Mouse (Mus musculus): ENCODE data around the gene Eprs. TPM values are rescaled to one million over a fixed set of nuclear protein-coding genes. Genes with fewer than 3 reads are reported as not detected.
"Not testable (repeated sequence)": the region's sequence is repeated elsewhere in the genome, so short reads cannot be mapped to it uniquely, and the experiment has no call there.

Gene Eprs
- polyA plus RNA-seq (2016; fragmentation: Nextera tagmentation; extraction: Ambion mirVana), result 110 and 115 TPM in 2 replicates

DNA sequence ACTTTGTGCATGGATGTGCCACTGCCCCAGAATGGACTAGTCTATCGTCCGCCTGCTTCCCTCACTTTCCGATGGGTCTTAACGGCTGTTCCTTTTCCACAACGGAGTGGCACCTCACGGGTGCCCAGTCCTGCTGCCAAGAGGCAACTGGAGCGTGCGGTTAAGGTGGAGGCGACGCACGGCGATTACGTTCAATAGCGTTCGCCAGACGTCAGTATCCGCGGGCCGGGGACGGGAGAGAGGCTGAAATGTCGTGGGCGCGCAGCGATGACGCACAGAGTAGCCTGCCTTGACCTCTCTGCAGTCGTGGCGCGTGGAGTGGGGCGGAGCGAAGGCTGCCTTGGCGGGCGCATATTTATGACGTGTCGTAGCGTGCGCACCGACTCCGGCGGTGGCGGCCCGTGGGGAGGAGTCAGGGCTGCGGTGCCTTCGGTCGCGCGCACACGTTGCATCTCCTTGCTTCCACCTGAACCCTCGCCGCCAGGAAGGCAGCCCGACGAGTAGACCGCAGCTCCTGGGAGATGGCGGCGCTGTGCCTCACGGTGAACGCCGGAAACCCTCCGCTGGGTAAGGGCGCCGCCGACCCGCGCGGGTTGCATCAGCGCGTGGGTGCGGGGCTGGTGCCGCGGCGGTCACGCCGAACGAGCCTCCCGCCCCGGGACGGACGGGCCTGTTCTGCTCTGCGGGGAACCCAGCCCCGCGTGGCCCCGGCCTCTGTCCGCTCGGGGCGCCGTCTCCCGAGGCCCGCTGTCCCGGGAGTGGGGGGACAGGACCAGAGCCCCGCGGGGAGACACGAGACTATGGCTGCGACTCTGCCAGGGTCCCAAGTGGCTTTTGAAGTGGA, at the start of gene Eprs:
TSS of gene Eprs (plus strand) at position 368 of the 844 bp plus-strand sequence.
- Histone ChIP-seq H3K36me3 (peaks cover 11% of the 10 kb centered on the region), H3K27me3 (replicated peaks) (no peaks in the 10 kb centered on the region), H3K27ac (ENCODE audit: poor library complexity, severe bottlenecking) (peak within 1 kb of the TSS; percentile 89), H3K9me3 (replicated peaks) (no peaks in the 10 kb centered on the region), H3K4me1 (replicated peaks) (peaks cover 24% of the 10 kb centered on the region), H3K9ac (peak within 1 kb of the TSS; percentile 90), H3K4me2 (peak within 1 kb of the TSS; percentile 81), H3K4me3 (peak within 1 kb of the TSS; percentile 78)
- peak; percentile 97 for ATAC-seq (ENCODE audit: insufficient number of reproducible peaks, low FRiP score)
- WGBS, result 0% methylated on average over 92 of the region's 92 CpGs

DNA sequence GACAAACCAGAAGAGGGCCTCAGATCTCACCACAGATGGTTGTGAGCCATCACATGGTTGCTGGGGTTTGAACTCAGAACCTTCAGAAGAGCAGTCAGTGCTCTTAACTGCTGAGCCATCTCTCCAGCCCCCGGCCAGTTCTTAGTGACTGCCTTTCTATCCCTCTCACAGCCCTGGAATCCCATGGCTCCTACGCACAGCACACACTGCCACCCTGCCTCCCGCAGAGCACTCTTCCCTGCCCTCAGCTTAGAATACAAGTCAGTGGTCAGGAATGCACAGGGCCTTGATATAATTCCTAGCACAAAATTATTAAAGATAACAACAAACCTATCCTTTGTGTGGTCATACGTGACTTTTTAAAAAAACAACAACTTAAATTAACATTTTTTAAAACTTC, 48.3 kb upstream of the Eprs start:
- no peaks in the 10 kb centered on the region for H3K27me3 ChIP-seq (replicated peaks)
- peaks cover 55% of the 10 kb centered on the region for H3K36me3 ChIP-seq

DNA sequence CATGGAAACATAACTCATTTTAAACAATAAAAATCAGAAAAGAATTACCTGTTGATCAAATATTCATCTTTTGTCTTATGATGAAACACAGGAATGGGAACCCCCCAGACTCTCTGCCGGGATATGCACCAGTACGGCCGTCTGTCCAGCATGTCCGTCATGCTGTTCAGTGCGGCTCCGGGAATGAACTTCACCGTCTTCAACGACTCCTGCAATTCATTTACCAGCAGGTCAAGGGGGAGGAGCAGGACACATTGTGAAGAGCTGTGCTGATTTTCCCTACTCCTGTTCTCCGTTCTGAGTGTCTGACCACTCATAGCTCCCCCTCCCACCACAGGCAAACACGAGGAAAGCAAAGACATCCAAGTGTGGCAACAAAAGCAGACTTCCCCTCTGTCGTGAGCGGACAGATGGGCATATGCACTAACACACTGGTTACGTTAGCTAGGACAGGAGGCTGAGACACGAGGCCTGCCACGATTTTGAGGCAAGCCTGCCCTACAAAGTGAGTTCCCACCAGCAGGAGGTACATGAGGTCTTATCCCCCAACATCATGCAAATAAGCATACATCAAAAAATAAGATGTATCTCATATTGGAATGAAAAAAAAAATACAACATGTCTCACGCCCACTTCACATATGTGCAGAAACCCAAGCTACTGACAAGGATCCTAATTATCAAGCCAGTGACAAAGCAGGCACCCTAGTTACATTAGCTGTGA, 46.8 kb upstream of the Eprs start:
- Histone ChIP-seq H3K9me3 (replicated peaks) (no peaks in the 10 kb centered on the region), H3K4me1 (replicated peaks) (peaks cover 11% of the 10 kb centered on the region), H3K36me3 (peaks cover 67% of the 10 kb centered on the region)

More for the DNA sequence above, 48.3 kb upstream of the Eprs start:
- no peak for ATAC-seq (ENCODE audit: insufficient number of reproducible peaks, low FRiP score)
- Histone ChIP-seq H3K9me3 (replicated peaks) (no peaks in the 10 kb centered on the region), H3K4me3 (no peak overlapping the region), H3K4me1 (replicated peaks) (peaks cover 11% of the 10 kb centered on the region), H3K9ac (no peak overlapping the region), H3K27ac (ENCODE audit: poor library complexity, severe bottlenecking) (no peak overlapping the region), H3K4me2 (no peak overlapping the region)
- 89% methylated on average over 4 of the region's 4 CpGs for WGBS

DNA sequence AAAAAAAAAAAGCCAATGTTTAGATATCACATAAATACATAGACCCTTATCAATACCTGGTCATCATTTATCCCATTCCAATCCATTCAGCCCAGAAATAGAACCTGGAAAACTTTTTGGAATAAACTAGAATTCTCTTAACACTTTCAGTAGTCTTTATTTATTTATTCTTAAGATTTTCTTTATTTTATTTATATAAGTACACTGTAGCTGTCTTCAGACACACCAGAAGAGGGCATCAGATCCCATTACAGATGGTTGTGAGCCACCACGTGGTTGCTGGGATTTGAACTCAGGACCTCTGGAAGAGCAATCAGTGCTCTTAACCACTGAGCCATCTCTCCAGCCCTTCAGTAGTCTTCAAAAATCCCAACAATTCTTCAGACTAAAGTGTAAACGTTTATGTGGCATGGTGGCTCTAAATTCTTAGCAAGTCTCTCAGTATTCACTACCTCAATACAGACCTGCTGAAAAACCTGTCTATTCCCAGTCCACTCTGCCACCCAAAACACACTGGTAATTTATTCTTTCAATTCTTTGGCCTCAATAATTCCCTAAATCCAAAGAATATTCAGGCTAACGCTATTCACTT, 35.0 kb upstream of the Eprs start:
- WGBS, result 66% methylated on average over 3 of the region's 3 CpGs
- peak overlapping the region; percentile 92; the same call in 1 of the 2 replicates for H3K9ac ChIP-seq

More for the DNA sequence above, 46.8 kb upstream of the Eprs start:
- Histone ChIP-seq H3K4me2 (no peak overlapping the region), H3K9ac (no peak overlapping the region), H3K4me3 (no peak overlapping the region), H3K27ac (ENCODE audit: poor library complexity, severe bottlenecking) (no peak overlapping the region), H3K27me3 (replicated peaks) (no peaks in the 10 kb centered on the region)
- ATAC-seq (ENCODE audit: insufficient number of reproducible peaks, low FRiP score), result no peak
- WGBS, result 90% methylated on average over 16 of the region's 16 CpGs

DNA sequence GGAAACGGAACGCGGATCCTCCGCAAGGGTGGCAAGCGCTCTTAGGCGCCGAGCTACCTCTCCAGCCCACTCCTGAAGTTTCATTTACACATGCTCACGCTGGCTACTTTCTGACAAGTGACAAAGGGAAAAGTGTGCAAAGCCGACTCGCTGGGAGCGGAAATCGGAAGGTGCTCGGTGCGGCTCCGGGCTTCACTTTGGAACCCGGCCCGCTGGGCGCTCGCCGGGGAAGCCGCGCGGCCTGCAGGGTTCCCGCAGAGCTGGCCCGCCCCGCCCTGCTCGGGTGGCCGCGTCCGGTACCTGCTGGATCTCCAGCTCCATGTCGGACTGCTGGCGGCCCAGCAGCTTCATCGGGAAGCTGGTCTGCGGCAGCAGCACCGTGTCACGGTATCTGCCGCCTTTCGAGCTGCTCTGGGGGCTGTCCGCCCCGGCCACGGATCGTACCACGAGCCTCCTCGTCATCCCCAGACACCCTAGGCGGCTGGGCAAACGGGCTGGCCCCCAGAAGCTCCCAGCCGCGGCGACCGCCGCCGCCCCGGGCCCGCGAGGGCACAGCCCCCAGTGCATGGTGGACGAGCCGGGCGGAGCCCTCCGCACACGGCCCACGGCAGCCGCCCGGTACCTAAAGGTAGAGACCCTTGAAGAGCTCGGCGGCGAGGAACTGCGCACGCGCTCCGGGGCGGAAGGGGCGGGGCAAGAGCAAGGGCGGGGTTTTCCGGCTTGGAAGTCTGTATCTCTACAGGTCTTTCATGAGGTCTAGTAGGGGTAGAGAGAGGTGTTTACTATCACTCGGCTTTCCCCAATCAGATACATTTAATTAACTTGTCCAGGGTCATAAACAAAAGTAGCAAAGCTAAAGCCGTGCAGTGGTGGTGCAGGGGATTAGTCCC, 33.9 kb upstream of the Eprs start, which contains the start of gene Iars2:
TSS of gene Iars2 (minus strand) at position 676 of the 890 bp plus-strand sequence.
- H3K9me3 ChIP-seq (replicated peaks), result no peaks in the 10 kb centered on the region
- peak within 1 kb of the TSS; percentile 95 for H3K27ac ChIP-seq (ENCODE audit: poor library complexity, severe bottlenecking)
- peaks cover 27% of the 10 kb centered on the region for H3K36me3 ChIP-seq
- peak within 1 kb of the TSS; percentile 68 for H3K4me2 ChIP-seq
- peaks cover 12% of the 10 kb centered on the region for H3K4me1 ChIP-seq (replicated peaks)
- H3K9ac ChIP-seq, result peak within 1 kb of the TSS; percentile 92
- ATAC-seq (ENCODE audit: insufficient number of reproducible peaks, low FRiP score), result peak; percentile 91
- H3K27me3 ChIP-seq (replicated peaks), result no peaks in the 10 kb centered on the region
- WGBS, result under 1% methylated on average over 76 of the region's 76 CpGs
- peak within 1 kb of the TSS; percentile 93 for H3K4me3 ChIP-seq

More for the DNA sequence above, 35.0 kb upstream of the Eprs start:
- not testable (repeated sequence) for H3K9me3 ChIP-seq (replicated peaks); H3K27ac ChIP-seq (ENCODE audit: poor library complexity, severe bottlenecking); H3K4me1 ChIP-seq (replicated peaks); H3K27me3 ChIP-seq (replicated peaks); ATAC-seq (ENCODE audit: insufficient number of reproducible peaks, low FRiP score)
- H3K36me3 ChIP-seq, result peaks cover 38% of the 10 kb centered on the region
- H3K4me3 ChIP-seq, result peak overlapping the region; percentile 93
- H3K4me2 ChIP-seq, result peak overlapping the region; percentile 68

DNA sequence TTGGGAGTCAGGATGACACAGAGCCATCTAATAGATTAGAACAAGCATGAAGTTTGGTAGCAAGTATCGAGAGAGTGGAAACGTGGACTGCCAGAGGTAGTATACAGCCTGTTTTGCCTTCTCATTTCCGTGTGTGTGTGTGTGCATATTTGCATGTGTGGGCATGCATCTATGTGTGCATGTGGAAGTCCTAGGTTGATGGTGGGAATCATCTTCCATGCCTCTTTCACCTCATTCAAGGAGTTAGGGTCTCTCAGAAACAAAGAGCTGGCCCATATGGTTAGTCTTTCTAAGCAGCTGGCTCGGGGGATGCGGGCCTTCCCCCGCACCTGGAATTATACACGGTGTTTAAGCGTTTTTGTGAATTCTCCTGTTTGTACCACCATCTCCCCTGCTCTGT, 33.0 kb upstream of the Eprs start:
- 87% methylated on average over 8 of the region's 8 CpGs for WGBS
- H3K4me3 ChIP-seq, result no peak overlapping the region
- peak overlapping the region; percentile 68 for H3K4me2 ChIP-seq
- H3K9me3 ChIP-seq (replicated peaks), result no peaks in the 10 kb centered on the region
- no peak overlapping the region for H3K27ac ChIP-seq (ENCODE audit: poor library complexity, severe bottlenecking)
- peaks cover 19% of the 10 kb centered on the region for H3K36me3 ChIP-seq
- no peaks in the 10 kb centered on the region for H3K27me3 ChIP-seq (replicated peaks)
- no peak overlapping the region for H3K9ac ChIP-seq
- peaks cover 14% of the 10 kb centered on the region for H3K4me1 ChIP-seq (replicated peaks)
- no peak for ATAC-seq (ENCODE audit: insufficient number of reproducible peaks, low FRiP score)

DNA sequence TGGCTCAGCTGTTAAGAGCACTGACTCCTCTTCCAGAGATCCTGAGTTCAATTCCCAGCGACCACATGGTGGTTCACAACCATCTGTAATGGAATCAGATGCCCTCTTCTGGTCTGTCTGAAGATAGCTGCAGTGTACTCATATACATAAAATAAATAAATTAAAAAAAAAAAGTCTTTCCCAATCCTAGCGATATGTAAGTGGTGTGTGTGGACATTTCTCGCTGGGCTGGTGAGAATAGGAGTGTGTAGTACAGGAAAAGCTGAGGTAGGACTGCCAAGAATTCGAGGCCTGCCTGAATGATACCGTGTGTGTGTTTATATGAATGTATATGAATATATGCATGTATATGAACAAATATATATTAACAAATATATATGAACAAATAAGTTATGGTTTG, 31.5 kb upstream of the Eprs start:
- no peak overlapping the region for H3K4me3 ChIP-seq
- no peaks in the 10 kb centered on the region for H3K27me3 ChIP-seq (replicated peaks)
- no peak for ATAC-seq (ENCODE audit: insufficient number of reproducible peaks, low FRiP score)
- no peak overlapping the region for H3K27ac ChIP-seq (ENCODE audit: poor library complexity, severe bottlenecking)
- H3K9me3 ChIP-seq (replicated peaks), result no peaks in the 10 kb centered on the region
- H3K4me2 ChIP-seq, result no peak overlapping the region; the same call in 1 of the 2 replicates
- 56% methylated on average over 5 of the region's 5 CpGs for WGBS
- H3K9ac ChIP-seq, result no peak overlapping the region
- H3K36me3 ChIP-seq, result peaks cover 9% of the 10 kb centered on the region
- H3K4me1 ChIP-seq (replicated peaks), result peaks cover 27% of the 10 kb centered on the region

DNA sequence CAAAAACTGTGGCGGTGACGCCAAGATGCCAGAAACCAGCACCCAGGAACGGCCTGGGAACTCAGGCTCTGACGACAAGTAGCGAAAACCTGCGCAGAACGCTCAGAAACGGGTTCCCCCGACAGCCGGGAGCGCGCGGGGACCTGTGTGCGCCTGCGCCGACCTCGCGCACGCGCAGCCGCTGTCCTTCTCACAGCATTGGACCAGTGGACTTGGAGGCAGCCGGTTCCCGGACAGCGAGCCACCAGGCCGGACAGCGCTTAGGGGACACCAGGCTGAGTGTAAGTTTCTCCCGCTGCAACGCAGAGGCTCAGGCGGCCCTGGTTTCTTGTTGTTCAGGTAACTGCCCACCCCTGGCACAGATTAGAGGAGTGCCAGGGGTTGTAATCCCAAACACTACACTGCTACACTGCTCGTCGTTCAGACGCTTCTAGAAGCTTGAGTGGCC, 30.8 kb upstream of the Eprs start, which contains the start of gene Bpnt1:
TSS of gene Bpnt1 (plus strand) at position 167 of the 448 bp plus-strand sequence.
- peak within 1 kb of the TSS; percentile 85 for H3K27ac ChIP-seq (ENCODE audit: poor library complexity, severe bottlenecking)
- peaks cover 3% of the 10 kb centered on the region for H3K36me3 ChIP-seq
- H3K9me3 ChIP-seq (replicated peaks), result no peaks in the 10 kb centered on the region
- H3K27me3 ChIP-seq (replicated peaks), result no peaks in the 10 kb centered on the region
- WGBS, result 0% methylated on average over 32 of the region's 32 CpGs
- H3K4me2 ChIP-seq, result peak within 1 kb of the TSS; percentile 72
- H3K9ac ChIP-seq, result peak within 1 kb of the TSS; percentile 88
- peak within 1 kb of the TSS; percentile 77 for H3K4me3 ChIP-seq
- peaks cover 30% of the 10 kb centered on the region for H3K4me1 ChIP-seq (replicated peaks)
- peak; percentile 86 for ATAC-seq (ENCODE audit: insufficient number of reproducible peaks, low FRiP score)

DNA sequence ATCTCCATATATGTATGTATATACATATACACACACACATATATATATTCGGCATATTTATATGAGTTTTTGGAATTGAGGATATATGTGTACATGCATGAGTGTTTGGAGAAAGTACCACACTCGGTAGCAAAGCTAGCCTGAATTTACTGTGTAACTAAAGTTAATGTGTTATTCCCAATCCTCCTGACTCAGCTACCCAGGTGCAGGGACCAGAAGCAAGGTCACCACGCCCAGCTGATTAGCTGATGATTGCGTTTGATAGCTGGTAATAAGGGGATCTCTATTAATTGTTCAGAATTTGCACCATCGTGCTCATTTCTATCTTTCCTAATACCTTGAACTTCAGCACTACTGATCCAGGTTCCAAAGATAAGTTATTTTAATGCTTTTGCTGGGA, 29.2 kb upstream of the Eprs start:
- no peak overlapping the region for H3K4me2 ChIP-seq
- H3K27me3 ChIP-seq (replicated peaks), result no peaks in the 10 kb centered on the region
- H3K36me3 ChIP-seq, result peaks cover 4% of the 10 kb centered on the region; the same call in 1 of the 2 replicates
- H3K9ac ChIP-seq, result no peak overlapping the region
- 86% methylated on average over 5 of the region's 5 CpGs for WGBS
- H3K4me1 ChIP-seq (replicated peaks), result peaks cover 35% of the 10 kb centered on the region
- H3K27ac ChIP-seq (ENCODE audit: poor library complexity, severe bottlenecking), result no peak overlapping the region
- no peak overlapping the region for H3K4me3 ChIP-seq
- no peak for ATAC-seq (ENCODE audit: insufficient number of reproducible peaks, low FRiP score)
- H3K9me3 ChIP-seq (replicated peaks), result no peaks in the 10 kb centered on the region

DNA sequence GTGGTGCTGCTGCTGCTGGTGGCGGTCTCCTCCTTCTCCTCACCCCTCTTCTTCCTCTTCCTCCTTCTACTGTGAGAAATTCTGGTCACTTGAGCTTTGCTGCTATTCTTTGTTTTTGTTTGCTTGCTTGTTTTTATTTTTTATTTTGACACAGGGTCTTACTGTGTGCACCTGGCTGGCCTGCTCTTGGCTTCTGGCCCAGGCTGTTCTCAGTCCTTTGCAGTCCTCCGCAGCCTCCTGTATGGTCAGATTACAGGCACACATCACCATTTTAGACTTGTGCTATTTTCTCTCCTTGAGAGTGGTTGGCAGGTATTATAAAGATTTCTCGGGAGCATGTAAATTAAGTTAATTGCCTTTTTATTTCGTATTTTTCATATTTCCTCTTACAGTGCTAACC, 28.7 kb upstream of the Eprs start:
- Histone ChIP-seq H3K9me3 (replicated peaks) (no peaks in the 10 kb centered on the region), H3K4me2 (no peak overlapping the region), H3K4me3 (no peak overlapping the region), H3K9ac (no peak overlapping the region), H3K4me1 (replicated peaks) (peaks cover 35% of the 10 kb centered on the region), H3K27me3 (replicated peaks) (no peaks in the 10 kb centered on the region), H3K36me3 (peaks cover 6% of the 10 kb centered on the region; the same call in 1 of the 2 replicates), H3K27ac (ENCODE audit: poor library complexity, severe bottlenecking) (no peak overlapping the region)
- 82% methylated on average over 4 of the region's 4 CpGs for WGBS
- no peak for ATAC-seq (ENCODE audit: insufficient number of reproducible peaks, low FRiP score)
